Mouse (Mus musculus) liver, postnatal 0 days (tissue): ENCODE results near the gene Mchr1.

Source experiments
- CTCF ChIP-seq: sonication (generic); IDR thresholded peaks from 2 replicates; pipeline ENCODE4 v1.5.1; 2016; ENCODE audit warnings: antibody characterized with exemption, low read depth
- EP300 ChIP-seq: IDR thresholded peaks from 2 replicates; pipeline ENCODE4 v1.6.1; 2016; ENCODE audit warnings: antibody characterized with exemption, low read depth, mild to moderate bottlenecking

- TF ChIP-seq CTCF (no peak), EP300 (no peak)
These were observed 13.8 kb downstream of the Mchr1 start for GRCm38 (mm10) chr15:81248951-81249579.
